Mouse (Mus musculus): ENCODE results near the gene Prepl. TPM values are rescaled to one million over a fixed set of nuclear protein-coding genes. Genes with fewer than 3 reads are reported as not detected.

The Prepl gene
- polyA plus RNA-seq, 1 experiment = 39.2 TPM

GRCm38 (mm10) chr17:85038761-85039160 lies 51.3 kb downstream of the Prepl start:
- TF ChIP-seq TCF3 (IDR thresholded peaks at IDR 0.05; ENCODE audit: insufficient read length, low read depth) = no peak
- TF ChIP-seq MAX (IDR thresholded peaks at IDR 0.05; ENCODE audit: low read depth) = no peak
- TF ChIP-seq POLR2A (IDR thresholded peaks at IDR 0.05; ENCODE audit: insufficient read length, low read depth) = no peak
- no peak for TF ChIP-seq TCF12 (IDR thresholded peaks at IDR 0.05; ENCODE audit: insufficient read depth, poor library complexity, severe bottlenecking)
- TF ChIP-seq MYOD1 (IDR thresholded peaks at IDR 0.05; ENCODE audit: control insufficient read depth in 1 of 3, insufficient read length in 2 of 3, low read depth in 2 of 3) = no peak
- no peak for TF ChIP-seq CEBPB (IDR thresholded peaks at IDR 0.05; ENCODE audit: insufficient read depth, poor library complexity, severe bottlenecking)
- H3K79me2 ChIP-seq (ENCODE audit: control insufficient read depth, insufficient read depth) = no peaks in the 10 kb centered on the region
- H3K4me3 ChIP-seq = no peak overlapping the region
- no peaks in the 10 kb centered on the region for H3K27me3 ChIP-seq (ENCODE audit: control insufficient read depth, insufficient read depth, insufficient read length)
- no peak overlapping the region for H3K4me2 ChIP-seq (ENCODE audit: low read depth)
- H3ac ChIP-seq (ENCODE audit: control insufficient read depth, insufficient read length) = no peak overlapping the region
- no peaks in the 10 kb centered on the region for H3K36me3 ChIP-seq (ENCODE audit: control insufficient read depth, insufficient read depth)

- Histone ChIP-seq H3ac (ENCODE audit: control insufficient read depth, insufficient read length) (no peak overlapping the region), H3K27me3 (ENCODE audit: control insufficient read depth, insufficient read depth, insufficient read length) (no peaks in the 10 kb centered on the region), H3K4me3 (no peak overlapping the region), H3K36me3 (ENCODE audit: control insufficient read depth, insufficient read depth) (no peaks in the 10 kb centered on the region), H3K79me2 (ENCODE audit: control insufficient read depth, insufficient read depth) (no peaks in the 10 kb centered on the region), H3K4me2 (ENCODE audit: low read depth) (no peak overlapping the region)
- TF ChIP-seq MYOG (IDR thresholded peaks at IDR 0.05; ENCODE audit: control insufficient read depth in 1 of 3, insufficient read depth in 1 of 3, insufficient read length in 2 of 3, low read depth in 2 of 3) = no peak
- no peak for TF ChIP-seq TCF3 (IDR thresholded peaks at IDR 0.05; ENCODE audit: insufficient read length, low read depth)
- TF ChIP-seq POLR2AphosphoS2 (IDR thresholded peaks at IDR 0.05; ENCODE audit: insufficient read length, low read depth) = no peak
- no peak for TF ChIP-seq MYOD1 (IDR thresholded peaks at IDR 0.05; ENCODE audit: control insufficient read depth in 1 of 3, insufficient read length in 2 of 3, low read depth in 2 of 3)
- TF ChIP-seq CEBPB (IDR thresholded peaks at IDR 0.05; ENCODE audit: insufficient read depth, poor library complexity, severe bottlenecking) = no peak
- no peak for TF ChIP-seq USF1 (IDR thresholded peaks at IDR 0.05; ENCODE audit: low read depth)
- no peak for TF ChIP-seq SRF (IDR thresholded peaks at IDR 0.05; ENCODE audit: control insufficient read depth, insufficient read length, low read depth)
- no peak for TF ChIP-seq TCF12 (IDR thresholded peaks at IDR 0.05; ENCODE audit: insufficient read depth, poor library complexity, severe bottlenecking)
- no peak for TF ChIP-seq E2F4 (IDR thresholded peaks at IDR 0.05; ENCODE audit: insufficient read depth)
- no peak for TF ChIP-seq POLR2A (IDR thresholded peaks at IDR 0.05; ENCODE audit: insufficient read length, low read depth)
- TF ChIP-seq REST (IDR thresholded peaks at IDR 0.05; ENCODE audit: insufficient read depth, insufficient read length) = no peak
- no peak for TF ChIP-seq MAX (IDR thresholded peaks at IDR 0.05; ENCODE audit: low read depth)
Measured at GRCm38 (mm10) chr17:85038311-85038710, 51.7 kb downstream of the Prepl start.

DNA sequence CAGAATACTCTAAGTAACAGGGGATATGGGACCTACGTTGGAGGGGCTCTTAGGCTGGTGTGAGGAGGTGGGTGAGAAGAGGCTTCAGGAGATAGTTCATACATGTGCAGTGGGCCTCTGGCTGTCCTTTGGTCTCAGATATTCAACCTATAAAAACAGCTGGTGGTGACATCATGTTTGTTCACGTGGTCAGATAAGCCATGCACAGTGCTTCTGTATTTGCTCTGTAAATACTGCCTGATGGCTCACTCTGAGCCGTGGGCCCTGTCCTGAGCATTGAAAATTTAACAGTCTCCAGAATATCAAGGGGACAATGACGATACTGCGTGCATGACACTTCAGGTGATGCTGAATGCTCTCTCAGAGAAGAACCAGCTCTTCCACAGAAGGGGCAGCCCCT lies 52.2 kb downstream of the Prepl start:
- Histone ChIP-seq H3K79me2 (ENCODE audit: control insufficient read depth, insufficient read depth) (no peaks in the 10 kb centered on the region), H3K27me3 (ENCODE audit: control insufficient read depth, insufficient read depth, insufficient read length) (no peaks in the 10 kb centered on the region), H3ac (ENCODE audit: control insufficient read depth, insufficient read length) (no peak overlapping the region), H3K4me3 (no peak overlapping the region), H3K4me2 (ENCODE audit: low read depth) (no peak overlapping the region), H3K36me3 (ENCODE audit: control insufficient read depth, insufficient read depth) (no peaks in the 10 kb centered on the region)
- TF ChIP-seq TCF3 (IDR thresholded peaks at IDR 0.05; ENCODE audit: insufficient read length, low read depth) (no peak), POLR2A (IDR thresholded peaks at IDR 0.05; ENCODE audit: insufficient read length, low read depth) (no peak), TCF12 (IDR thresholded peaks at IDR 0.05; ENCODE audit: insufficient read depth, poor library complexity, severe bottlenecking) (no peak), REST (IDR thresholded peaks at IDR 0.05; ENCODE audit: insufficient read depth, insufficient read length) (no peak), CEBPB (IDR thresholded peaks at IDR 0.05; ENCODE audit: insufficient read depth, poor library complexity, severe bottlenecking) (no peak), MYOD1 (IDR thresholded peaks at IDR 0.05; ENCODE audit: control insufficient read depth in 1 of 3, insufficient read length in 2 of 3, low read depth in 2 of 3) (no peak), SRF (IDR thresholded peaks at IDR 0.05; ENCODE audit: control insufficient read depth, insufficient read length, low read depth) (no peak), E2F4 (IDR thresholded peaks at IDR 0.05; ENCODE audit: insufficient read depth) (no peak), MYOG (IDR thresholded peaks at IDR 0.05; ENCODE audit: control insufficient read depth in 1 of 3, insufficient read depth in 1 of 3, insufficient read length in 2 of 3, low read depth in 2 of 3) (no peak), MAX (IDR thresholded peaks at IDR 0.05; ENCODE audit: low read depth) (no peak), USF1 (IDR thresholded peaks at IDR 0.05; ENCODE audit: low read depth) (no peak), POLR2AphosphoS2 (IDR thresholded peaks at IDR 0.05; ENCODE audit: insufficient read length, low read depth) (no peak)

- no peak overlapping the region for H3K4me3 ChIP-seq
- no peak overlapping the region for H3ac ChIP-seq (ENCODE audit: control insufficient read depth, insufficient read length)
- TF ChIP-seq REST (IDR thresholded peaks at IDR 0.05; ENCODE audit: insufficient read depth, insufficient read length) (no peak), E2F4 (IDR thresholded peaks at IDR 0.05; ENCODE audit: insufficient read depth) (no peak), USF1 (IDR thresholded peaks at IDR 0.05; ENCODE audit: low read depth) (no peak)
- H3K79me2 ChIP-seq (ENCODE audit: control insufficient read depth, insufficient read depth) = no peaks in the 10 kb centered on the region
- H3K4me2 ChIP-seq (ENCODE audit: low read depth) = no peak overlapping the region
- H3K36me3 ChIP-seq (ENCODE audit: control insufficient read depth, insufficient read depth) = no peaks in the 10 kb centered on the region
- no peaks in the 10 kb centered on the region for H3K27me3 ChIP-seq (ENCODE audit: control insufficient read depth, insufficient read depth, insufficient read length)
Measured at GRCm38 (mm10) chr17:85034068-85034467, 56.0 kb downstream of the Prepl start.

- no peak overlapping the region for H3K4me3 ChIP-seq
- no peaks in the 10 kb centered on the region for H3K79me2 ChIP-seq (ENCODE audit: control insufficient read depth, insufficient read depth)
- no peaks in the 10 kb centered on the region for H3K27me3 ChIP-seq (ENCODE audit: control insufficient read depth, insufficient read depth, insufficient read length)
- TF ChIP-seq MYOG (IDR thresholded peaks at IDR 0.05; ENCODE audit: control insufficient read depth in 1 of 3, insufficient read depth in 1 of 3, insufficient read length in 2 of 3, low read depth in 2 of 3) (no peak), USF1 (IDR thresholded peaks at IDR 0.05; ENCODE audit: low read depth) (no peak), POLR2AphosphoS2 (IDR thresholded peaks at IDR 0.05; ENCODE audit: insufficient read length, low read depth) (no peak), E2F4 (IDR thresholded peaks at IDR 0.05; ENCODE audit: insufficient read depth) (no peak), MYOD1 (IDR thresholded peaks at IDR 0.05; ENCODE audit: control insufficient read depth in 1 of 3, insufficient read length in 2 of 3, low read depth in 2 of 3) (no peak), TCF3 (IDR thresholded peaks at IDR 0.05; ENCODE audit: insufficient read length, low read depth) (no peak)
- no peak overlapping the region for H3K4me2 ChIP-seq (ENCODE audit: low read depth)
- no peak overlapping the region for H3ac ChIP-seq (ENCODE audit: control insufficient read depth, insufficient read length)
- H3K36me3 ChIP-seq (ENCODE audit: control insufficient read depth, insufficient read depth) = no peaks in the 10 kb centered on the region
Measured at GRCm38 (mm10) chr17:85033087-85033486, 57.0 kb downstream of the Prepl start.
